Mouse (Mus musculus) lung, embryonic 16.5 days (tissue): ENCODE results near the gene Dip2b. TPM values are rescaled to one million over a fixed set of nuclear protein-coding genes. Genes with fewer than 3 reads are reported as not detected.
A peak's percentile ranks its signal among the peaks of the same experiment; 100 is the strongest.

Experiments
- ATAC-seq: fragments of 200-750 bp; cut with Nextera tagmentation; 2 replicates; pipeline ENCODE4 v1.8.0; 2017; ENCODE audit warnings: low read depth, mild to moderate bottlenecking, moderate library complexity
- H3K27ac ChIP-seq: fragments of 300-500 bp; sonication (generic); 2 replicates; pipeline ENCODE4 v1.5.1; 2014; ENCODE audit warnings: mild to moderate bottlenecking, control low read depth, low read length
- H3K27me3 ChIP-seq: fragments of 300-500 bp; sonication (generic); 2 replicates; pipeline ENCODE4 v1.6.1; 2014; ENCODE audit warnings: low read depth, low read length, mixed read lengths; ENCODE audit not compliant: control insufficient read depth, insufficient read depth
- H3K36me3 ChIP-seq: fragments of 300-500 bp; sonication (generic); 2 replicates; pipeline ENCODE4 v1.6.1; 2014; ENCODE audit warnings: low read length; ENCODE audit not compliant: control insufficient read depth, insufficient read depth
- H3K4me1 ChIP-seq: fragments of 300-500 bp; sonication (generic); replicated peaks from 2 replicates; pipeline ENCODE4 v1.6.1; 2014; ENCODE audit warnings: low read length, mixed read lengths; ENCODE audit not compliant: control insufficient read depth, insufficient read depth
- H3K4me2 ChIP-seq: fragments of 300-500 bp; sonication (generic); 2 replicates; pipeline ENCODE4 v1.6.1; 2014; ENCODE audit warnings: low read depth, low read length, control low read depth
- H3K4me3 ChIP-seq: fragments of 300-500 bp; sonication (generic); 2 replicates; pipeline ENCODE4 v1.5.1; 2014; ENCODE audit warnings: mild to moderate bottlenecking, low read length, control low read depth
- H3K9ac ChIP-seq: fragments of 300-500 bp; sonication (generic); 2 replicates; pipeline ENCODE4 v1.6.1; 2014; ENCODE audit warnings: low read length, control low read depth
- H3K9me3 ChIP-seq: fragments of 300-500 bp; sonication (generic); 2 replicates; pipeline ENCODE4 v1.6.1; 2016; ENCODE audit warnings: low read length; ENCODE audit not compliant: control insufficient read depth
- WGBS: fragments of 180-500 bp; shearing (Covaris S2); extraction: QIAGEN DNeasy Blood & Tissue Kit; methylation state at CpG from one replicate; pipeline ENCODE4 v1.1.7; 2014; 5-methylcytosine and 5-hydroxymethylcytosine counted together
- polyA plus RNA-seq: library from polyadenylated mRNA; unstranded; fragments of >200 nt; fragmentation: Nextera tagmentation; extraction: Ambion mirVana; gene quantifications from 2 replicates; pipeline ENCODE4 v1.2.1, GENCODE M21; 2015

The Dip2b gene
- polyA plus RNA-seq, 1 experiment from 2014 or later, result 10.4 TPM

- Histone ChIP-seq H3K27ac (no peak overlapping the region), H3K36me3 (peaks cover 20% of the 10 kb centered on the region), H3K4me2 (no peak overlapping the region), H3K27me3 (no peaks in the 10 kb centered on the region), H3K9me3 (no peaks in the 10 kb centered on the region), H3K4me1 (no peaks in the 10 kb centered on the region), H3K9ac (no peak overlapping the region), H3K4me3 (no peak overlapping the region)
- 77% methylated on average over 5 of the region's 5 CpGs for WGBS
- ATAC-seq, result no peak
Observed at GRCm38 (mm10) chr15:100184821-100185496, 146.5 kb downstream of the Dip2b start.

GRCm38 (mm10) chr15:100186234-100186633 is 147.8 kb downstream of the Dip2b start:
- no peak overlapping the region for H3K9ac ChIP-seq
- H3K27ac ChIP-seq, result no peak overlapping the region
- H3K4me3 ChIP-seq, result no peak overlapping the region
- no peak overlapping the region for H3K4me2 ChIP-seq
- H3K36me3 ChIP-seq, result peaks cover 25% of the 10 kb centered on the region
- no peaks in the 10 kb centered on the region for H3K27me3 ChIP-seq
- no peaks in the 10 kb centered on the region for H3K9me3 ChIP-seq
- ATAC-seq, result no peak
- WGBS, result 86% methylated on average over 9 of the region's 9 CpGs
- no peaks in the 10 kb centered on the region for H3K4me1 ChIP-seq

GRCm38 (mm10) chr15:100186882-100187672 is 148.6 kb downstream of the Dip2b start:
- ATAC-seq, result no peak
- H3K4me3 ChIP-seq, result no peak overlapping the region
- 84% methylated on average over 8 of the region's 8 CpGs for WGBS
- H3K27ac ChIP-seq, result no peak overlapping the region
- peaks cover 31% of the 10 kb centered on the region for H3K36me3 ChIP-seq
- no peak overlapping the region for H3K9ac ChIP-seq
- H3K27me3 ChIP-seq, result no peaks in the 10 kb centered on the region
- H3K9me3 ChIP-seq, result no peaks in the 10 kb centered on the region
- H3K4me1 ChIP-seq, result no peaks in the 10 kb centered on the region
- no peak overlapping the region for H3K4me2 ChIP-seq

DNA sequence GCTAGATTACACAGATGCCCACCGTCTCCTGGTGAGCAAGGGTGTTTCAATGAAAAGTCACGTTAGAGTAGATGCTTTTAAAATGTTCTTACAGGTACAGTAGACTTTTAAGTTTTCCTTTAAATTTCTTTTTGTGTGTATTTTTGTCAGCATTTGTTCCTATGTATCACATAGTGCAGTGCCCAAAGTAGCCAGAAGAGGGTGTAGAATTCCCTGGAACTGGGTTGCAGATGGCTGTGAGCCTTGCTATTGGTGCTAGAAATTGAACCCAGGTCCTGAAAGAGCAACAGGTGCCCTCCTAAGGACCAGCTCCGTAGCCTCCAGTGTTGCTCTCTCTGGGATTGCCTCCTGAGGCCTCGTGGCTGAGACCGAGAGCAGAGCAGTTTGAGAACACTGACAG is 150.1 kb downstream of the Dip2b start:
- Histone ChIP-seq H3K27ac (peak overlapping the region; percentile 21), H3K9ac (no peak overlapping the region), H3K9me3 (no peaks in the 10 kb centered on the region), H3K4me1 (no peaks in the 10 kb centered on the region), H3K36me3 (peaks cover 32% of the 10 kb centered on the region), H3K4me3 (no peak overlapping the region), H3K4me2 (no peak overlapping the region), H3K27me3 (no peaks in the 10 kb centered on the region)
- 77% methylated on average over 5 of the region's 5 CpGs for WGBS
- no peak for ATAC-seq

DNA sequence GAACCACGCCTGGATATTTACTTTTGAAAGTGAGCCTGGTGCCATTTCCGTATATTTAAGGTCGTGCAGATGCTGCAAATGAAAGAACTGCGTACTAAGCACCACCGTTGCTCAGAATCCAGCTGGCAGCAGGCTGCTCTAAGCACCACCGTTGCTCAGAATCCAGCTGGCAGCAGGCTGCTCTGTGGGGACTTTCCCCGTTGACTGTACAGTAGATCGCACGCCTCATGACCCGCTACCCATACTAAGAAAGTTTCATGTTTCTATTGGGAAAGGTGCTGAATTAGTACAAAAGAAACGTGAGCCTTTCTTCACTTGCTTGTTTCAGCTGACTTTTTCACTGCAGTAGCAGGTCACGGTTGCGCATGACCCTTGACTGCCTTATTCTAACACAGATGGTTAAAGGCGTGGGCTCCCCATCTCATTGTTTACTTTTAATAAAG is 150.5 kb downstream of the Dip2b start:
- Histone ChIP-seq H3K4me1 (no peaks in the 10 kb centered on the region), H3K4me2 (no peak overlapping the region), H3K36me3 (peaks cover 35% of the 10 kb centered on the region), H3K4me3 (no peak overlapping the region), H3K27me3 (no peaks in the 10 kb centered on the region), H3K9me3 (no peaks in the 10 kb centered on the region), H3K27ac (peak overlapping the region; percentile 21), H3K9ac (no peak overlapping the region)
- no peak for ATAC-seq
- WGBS, result 62% methylated on average over 14 of the region's 14 CpGs

- no peaks in the 10 kb centered on the region for H3K4me1 ChIP-seq
- ATAC-seq, result no peak
- H3K4me2 ChIP-seq, result no peak overlapping the region
- no peaks in the 10 kb centered on the region for H3K27me3 ChIP-seq
- H3K36me3 ChIP-seq, result peaks cover 37% of the 10 kb centered on the region
- 84% methylated on average over 5 of the region's 5 CpGs for WGBS
- no peak overlapping the region for H3K27ac ChIP-seq
- H3K4me3 ChIP-seq, result no peak overlapping the region
- H3K9ac ChIP-seq, result no peak overlapping the region
- no peaks in the 10 kb centered on the region for H3K9me3 ChIP-seq
Observed at GRCm38 (mm10) chr15:100190083-100190482, 151.6 kb downstream of the Dip2b start.

DNA sequence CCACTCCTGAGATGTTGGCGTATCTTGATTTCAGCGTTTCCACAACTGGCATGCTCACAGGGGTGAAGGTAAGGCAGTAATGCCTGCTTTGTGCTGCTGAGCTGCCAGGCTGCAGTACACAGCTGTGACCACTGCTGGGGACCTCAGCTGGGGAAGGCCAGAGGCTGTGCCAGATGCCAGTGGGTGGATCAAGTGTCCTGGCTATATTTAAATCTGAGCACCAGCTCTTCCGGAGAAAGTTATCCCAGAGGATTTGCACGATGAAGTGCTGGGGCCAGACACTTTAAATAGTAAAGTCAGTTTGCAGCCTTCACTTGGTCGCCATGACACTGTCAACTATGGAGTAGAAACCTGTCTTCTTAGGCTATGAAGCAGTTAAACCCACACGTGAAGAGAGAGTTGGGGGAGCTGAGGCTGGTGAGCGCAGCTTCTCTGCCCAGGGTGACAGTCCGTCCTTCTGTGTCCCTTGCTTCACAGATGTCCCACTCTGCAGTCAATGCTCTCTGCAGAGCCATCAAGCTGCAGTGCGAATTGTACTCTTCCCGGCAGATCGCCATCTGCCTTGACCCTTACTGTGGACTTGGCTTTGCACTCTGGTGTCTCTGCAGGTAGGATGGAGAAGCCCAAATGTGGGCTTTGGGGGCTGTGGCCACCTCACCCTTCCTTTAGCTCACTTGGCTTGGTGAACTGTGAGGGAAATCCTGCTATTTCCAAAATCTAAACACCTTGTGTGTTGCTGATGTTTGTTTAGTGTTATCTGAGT is 160.7 kb downstream of the Dip2b start:
- H3K4me2 ChIP-seq, result no peak overlapping the region
- no peaks in the 10 kb centered on the region for H3K4me1 ChIP-seq
- H3K9me3 ChIP-seq, result no peaks in the 10 kb centered on the region
- H3K36me3 ChIP-seq, result peaks cover 29% of the 10 kb centered on the region
- peak overlapping the region; percentile 21; the same call in 1 of the 2 replicates for H3K27ac ChIP-seq
- H3K27me3 ChIP-seq, result no peaks in the 10 kb centered on the region
- no peak overlapping the region for H3K9ac ChIP-seq
- H3K4me3 ChIP-seq, result no peak overlapping the region
- ATAC-seq, result 0 out of 2 replicates have a peak, but pooled peaks have one; percentile 36
- WGBS, result 84% methylated on average over 11 of the region's 11 CpGs

DNA sequence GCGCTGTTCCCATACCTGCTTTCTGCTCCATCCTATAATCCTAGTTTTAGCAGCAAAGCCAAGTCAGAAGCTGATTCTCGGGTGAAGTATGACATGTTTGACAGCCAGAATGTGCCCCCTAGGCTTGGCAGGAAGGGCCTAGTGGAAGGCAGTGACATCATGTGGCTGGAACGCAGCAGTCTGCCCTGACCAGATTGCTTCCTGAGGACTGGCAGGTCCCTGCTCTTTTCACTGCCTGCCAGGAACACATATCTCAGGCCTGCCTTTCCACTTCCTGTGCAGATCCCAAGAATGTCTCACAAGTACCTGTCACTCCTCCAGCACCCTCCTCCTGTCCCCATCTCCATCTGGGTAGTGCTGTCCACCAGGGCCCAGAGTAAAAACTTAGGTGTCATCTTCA is 161.3 kb downstream of the Dip2b start:
- 61% methylated on average over 3 of the region's 3 CpGs for WGBS
- Histone ChIP-seq H3K9ac (no peak overlapping the region), H3K27ac (no peak overlapping the region; the same call in 1 of the 2 replicates)

DNA sequence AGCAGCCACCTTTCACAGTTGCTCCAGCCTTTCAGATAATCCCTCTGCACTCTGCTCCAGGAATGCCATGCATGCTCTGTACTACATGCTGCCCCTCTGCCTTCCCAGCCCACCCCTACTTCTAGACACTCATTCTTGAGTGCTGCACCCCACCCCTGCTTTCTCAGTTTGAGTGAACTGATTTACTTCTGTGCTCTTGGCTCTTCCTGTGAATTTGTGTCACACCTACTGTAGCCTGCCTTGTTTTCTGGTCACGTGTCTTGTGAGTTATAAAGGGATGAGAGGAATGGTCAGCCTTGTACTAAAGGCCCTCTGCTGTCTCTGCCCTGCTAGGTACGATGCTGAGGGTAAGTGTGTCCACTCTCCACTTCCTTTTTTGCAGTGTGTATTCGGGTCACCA is 163.3 kb downstream of the Dip2b start:
- no peak overlapping the region for H3K4me3 ChIP-seq
- H3K9me3 ChIP-seq, result no peaks in the 10 kb centered on the region
- no peaks in the 10 kb centered on the region for H3K4me1 ChIP-seq
- ATAC-seq, result no peak
- WGBS, result 78% methylated on average over 3 of the region's 3 CpGs
- peaks cover 15% of the 10 kb centered on the region for H3K36me3 ChIP-seq
- no peak overlapping the region for H3K9ac ChIP-seq
- H3K27ac ChIP-seq, result no peak overlapping the region
- no peaks in the 10 kb centered on the region for H3K27me3 ChIP-seq
- no peak overlapping the region for H3K4me2 ChIP-seq

More for the DNA sequence above, 161.3 kb downstream of the Dip2b start:
- H3K27me3 ChIP-seq, result no peaks in the 10 kb centered on the region
- H3K36me3 ChIP-seq, result peaks cover 27% of the 10 kb centered on the region
- no peaks in the 10 kb centered on the region for H3K4me1 ChIP-seq
- H3K4me2 ChIP-seq, result no peak overlapping the region
- no peaks in the 10 kb centered on the region for H3K9me3 ChIP-seq
- H3K4me3 ChIP-seq, result no peak overlapping the region
- ATAC-seq, result peak; percentile 69; the same call in 1 of the 2 replicates
